Mouse (Mus musculus) telencephalon, adult 2 months (tissue): ENCODE measurements around the gene Pld2.
"Not testable (repeated sequence)": the region's sequence is repeated elsewhere in the genome, so short reads cannot be mapped to it uniquely, and the experiment has no call there.

Experiments used
- DNase-seq: peaks from one replicate; pipeline ENCODE4 v3.0.0-alpha.2; 2011; ENCODE audit warnings: low read depth, low spot score

Gene Pld2

GRCm38 (mm10) chr11:70539877-70540587 lies at the start of gene Pld2:
TSS of gene Pld2 (plus strand) at chr11:70540064.
- DNase-seq, result peak; percentile 51

DNA sequence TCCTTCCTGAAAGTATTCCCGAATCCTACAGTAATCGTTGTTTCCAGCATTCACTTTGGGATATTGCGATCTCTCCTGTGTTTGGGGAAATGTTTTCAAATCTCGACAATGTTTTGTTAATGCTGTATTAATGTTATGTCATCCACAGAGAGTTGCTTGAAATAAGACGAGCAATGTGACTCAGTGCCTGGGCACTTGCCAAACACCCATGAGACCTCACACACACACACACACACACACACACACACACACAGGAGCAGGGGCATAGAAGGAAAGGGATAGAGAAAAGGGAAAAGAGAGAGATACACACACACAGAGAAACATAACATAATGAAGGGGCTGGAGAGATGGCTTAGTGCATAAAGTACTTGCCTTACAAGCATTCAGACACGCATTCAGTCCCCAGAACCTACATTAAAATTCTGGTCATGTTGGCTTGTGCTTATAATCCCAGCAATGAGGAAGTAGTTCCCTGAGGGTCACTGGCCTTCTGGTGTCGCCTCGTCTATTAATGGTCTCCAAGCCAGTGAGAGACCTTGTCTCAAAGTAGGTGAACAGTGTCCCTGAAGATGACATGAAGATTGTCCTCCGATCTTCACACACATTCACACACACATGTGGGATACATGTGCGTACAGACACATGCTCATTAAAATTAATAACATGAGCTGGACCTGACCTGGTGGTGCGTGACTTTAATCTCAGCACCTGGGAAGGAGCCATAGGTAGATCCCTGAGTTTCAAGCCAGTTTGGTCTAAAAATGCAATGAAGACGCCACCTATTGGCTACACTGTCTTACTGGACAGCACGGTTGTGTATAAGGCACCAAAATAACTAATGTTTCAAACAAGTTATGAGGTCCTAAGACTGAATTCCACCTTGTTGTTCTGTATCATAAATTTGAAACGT lies 40.0 kb upstream of the Pld2 start:
- DNase-seq, result no peak

DNA sequence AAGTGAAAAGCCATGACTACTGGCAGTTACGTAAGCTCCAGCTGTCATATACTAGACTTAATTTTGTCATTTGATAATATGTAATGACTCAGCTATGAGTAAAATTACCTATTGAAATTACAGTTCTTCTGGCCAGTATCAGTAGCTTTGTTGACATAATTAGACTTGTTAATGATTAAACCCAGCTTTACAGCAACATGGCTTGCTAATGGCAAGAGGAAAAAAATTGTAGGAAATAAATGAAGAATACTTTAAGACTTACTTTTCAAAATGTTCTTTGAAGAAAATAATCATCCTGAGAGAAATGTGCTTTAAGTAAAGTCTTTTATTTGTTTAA lies 39.4 kb upstream of the Pld2 start:
- no peak for DNase-seq

DNA sequence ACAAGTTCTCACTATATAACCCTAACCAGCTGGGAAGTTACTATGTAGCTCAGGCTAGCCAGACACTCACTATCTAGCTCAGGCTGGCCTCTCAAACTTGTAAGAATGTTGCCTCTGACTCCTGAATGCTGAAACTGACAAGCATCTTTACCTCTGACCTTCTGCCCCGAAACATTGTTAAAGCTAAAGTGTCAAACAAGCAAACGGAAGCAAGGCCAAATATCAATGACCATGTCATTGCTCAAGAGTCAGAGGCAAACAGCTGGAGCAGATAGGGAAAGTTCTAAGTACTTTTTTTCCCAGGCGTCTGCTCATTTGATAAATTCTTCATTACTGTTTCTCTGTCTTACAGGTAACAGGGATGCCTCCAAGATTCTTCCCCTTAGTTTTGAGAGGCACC lies 37.8 kb upstream of the Pld2 start:
- DNase-seq, result no peak

GRCm38 (mm10) chr11:70504970-70505369 lies 34.9 kb upstream of the Pld2 start, which contains the start of gene Tm4sf5:
TSS of gene Tm4sf5 (plus strand) at chr11:70505244.
- DNase-seq, result no peak

- DNase-seq, result no peak
Measured at GRCm38 (mm10) chr11:70506385-70506784, 33.5 kb upstream of the Pld2 start.

DNA sequence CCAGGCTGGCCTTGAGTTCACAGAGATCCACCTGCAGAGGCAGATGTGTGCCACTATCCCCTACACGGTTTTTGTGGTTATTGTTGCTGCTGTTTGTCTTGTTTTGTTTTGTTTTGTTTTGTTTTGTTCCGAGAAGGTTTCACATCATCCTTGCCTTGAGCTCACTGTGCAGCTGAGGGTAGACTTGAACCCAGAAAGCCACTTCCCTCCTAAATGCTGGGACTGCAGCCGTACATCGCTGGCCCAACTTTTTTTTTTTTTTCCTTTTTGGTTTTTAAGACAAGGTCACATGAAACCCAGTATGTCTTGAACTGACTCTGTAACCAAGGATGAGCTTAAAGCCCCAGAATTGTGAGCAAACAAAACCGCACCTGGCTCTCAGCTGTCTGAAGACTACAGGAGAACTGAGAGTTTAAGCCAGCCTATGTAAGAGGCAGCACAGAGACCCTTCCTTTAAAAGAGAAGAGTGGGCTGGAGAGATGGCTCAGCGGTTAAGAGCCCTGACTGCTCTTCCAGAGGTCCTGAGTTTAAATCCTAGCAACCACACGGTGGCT lies 32.8 kb upstream of the Pld2 start:
- no peak for DNase-seq

GRCm38 (mm10) chr11:70509753-70510564 lies 29.9 kb upstream of the Pld2 start:
- DNase-seq, result peak; percentile 38

- no peak for DNase-seq
Measured at GRCm38 (mm10) chr11:70511242-70511641, 28.6 kb upstream of the Pld2 start.

DNA sequence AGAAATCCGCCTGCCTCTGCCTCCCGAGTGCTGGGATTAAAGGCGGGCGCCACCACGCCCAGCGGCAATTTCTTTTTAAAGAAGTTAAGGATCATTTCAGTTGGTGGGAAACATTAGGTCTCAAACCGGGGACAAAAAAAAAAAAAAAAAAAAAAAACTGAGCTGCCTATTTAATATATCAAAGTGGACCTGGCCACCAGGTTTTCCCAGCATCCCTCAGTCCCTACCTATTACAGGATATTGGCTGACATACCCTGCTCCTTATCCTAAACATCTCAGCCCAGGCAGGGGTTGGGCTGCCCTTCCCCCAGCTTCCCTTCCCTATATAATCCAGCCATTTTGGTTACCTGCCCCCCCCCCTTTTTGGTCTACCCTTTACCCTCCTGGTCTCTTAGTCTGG lies 28.0 kb upstream of the Pld2 start:
- DNase-seq, result no peak

DNA sequence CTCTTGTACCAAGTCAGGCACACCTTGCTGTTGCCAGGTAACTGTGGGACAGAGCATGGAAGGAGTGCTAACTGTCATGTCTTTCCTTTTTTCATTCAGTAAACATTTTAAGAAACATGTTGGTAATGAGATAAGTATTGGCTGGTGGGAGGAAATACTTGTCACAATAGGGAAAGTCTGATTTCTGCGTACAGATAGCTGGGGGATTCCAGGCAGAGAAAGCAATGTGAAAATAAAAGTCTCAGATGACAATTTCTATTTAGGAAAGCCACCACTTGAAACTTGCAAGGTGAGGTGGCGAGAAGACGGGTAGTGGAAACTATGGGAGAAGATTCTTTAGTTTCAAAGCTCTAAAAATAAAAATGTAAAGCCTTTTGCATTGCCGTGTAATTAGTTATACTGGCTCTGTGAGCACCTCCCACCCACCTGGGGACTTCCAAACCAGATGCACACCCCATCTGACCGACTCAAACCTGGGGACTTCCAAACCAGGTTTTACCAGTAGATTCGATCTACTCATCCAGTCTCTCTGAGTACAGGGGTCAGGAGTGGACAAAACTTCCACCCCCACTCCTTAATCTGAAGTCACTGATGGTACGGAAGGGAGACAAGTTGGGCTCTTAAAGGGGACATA lies 27.0 kb upstream of the Pld2 start:
- DNase-seq, result no peak

DNA sequence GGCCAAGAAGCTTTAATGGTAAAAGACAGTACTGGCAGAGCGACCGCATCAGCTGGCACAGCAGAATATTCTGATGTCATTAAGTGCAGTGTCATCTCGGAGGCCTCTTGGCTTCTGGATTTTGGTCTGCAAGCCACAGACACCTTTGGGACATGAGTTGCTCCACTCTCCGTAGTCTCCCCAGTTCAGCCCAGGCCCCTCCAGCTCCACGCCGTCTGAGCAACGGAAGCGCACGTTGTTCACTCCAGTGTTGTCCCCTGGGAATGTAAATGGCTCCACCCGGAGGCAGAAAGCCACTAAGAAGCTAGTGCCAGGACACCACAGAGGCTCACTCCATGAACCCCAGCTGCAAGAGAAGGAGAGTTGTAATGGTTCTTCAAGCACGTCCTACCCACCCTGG lies 26.3 kb upstream of the Pld2 start:
- DNase-seq, result no peak

DNA sequence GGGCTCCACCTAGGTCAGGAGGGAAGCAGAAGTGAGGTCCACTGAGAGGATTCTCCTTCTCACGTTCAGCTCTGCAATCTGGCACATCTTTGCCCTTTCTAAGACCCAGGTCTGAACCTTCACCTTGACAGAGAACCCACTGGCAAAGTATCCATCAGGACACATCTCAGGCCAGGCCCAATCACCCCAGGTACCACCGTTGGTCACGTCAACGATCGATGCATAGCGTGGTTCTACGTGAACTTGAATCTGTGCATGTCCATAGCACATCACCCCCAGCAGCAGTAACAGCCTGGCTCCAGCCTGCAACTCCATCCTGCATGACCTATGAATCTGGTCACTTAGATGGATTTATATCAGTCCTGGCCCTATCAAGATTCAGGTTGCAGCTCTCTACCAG lies 25.6 kb upstream of the Pld2 start, which contains the start of gene Vmo1:
TSS of gene Vmo1 (minus strand) at position 329 of the 400 bp plus-strand sequence.
- DNase-seq, result no peak

- DNase-seq, result no peak
Measured at GRCm38 (mm10) chr11:70516352-70516751, 23.5 kb upstream of the Pld2 start.

GRCm38 (mm10) chr11:70518436-70518835 lies 21.4 kb upstream of the Pld2 start:
- DNase-seq, result no peak

DNA sequence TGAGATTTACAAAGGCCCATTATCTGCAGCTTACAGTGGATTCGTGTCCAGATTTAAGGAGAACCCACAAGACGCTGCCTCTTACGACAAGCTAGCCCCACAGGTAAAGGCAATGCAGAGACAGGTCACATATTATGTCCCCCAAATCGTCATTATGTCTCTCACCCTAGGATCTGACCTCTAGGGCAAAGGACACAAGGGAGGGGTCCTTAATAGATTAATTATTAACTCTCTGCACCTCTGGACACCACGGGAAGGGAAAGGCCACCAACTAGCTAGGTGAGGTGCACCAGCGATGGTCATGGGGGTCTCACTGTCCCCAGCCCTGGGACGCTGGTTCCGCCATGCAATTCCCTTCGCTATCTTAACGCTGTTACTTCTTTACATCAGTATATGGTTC lies 20.9 kb upstream of the Pld2 start, which contains the start of gene Gltpd2:
TSS of gene Gltpd2 (plus strand) at position 274 of the 400 bp plus-strand sequence.
- no peak for DNase-seq

DNA sequence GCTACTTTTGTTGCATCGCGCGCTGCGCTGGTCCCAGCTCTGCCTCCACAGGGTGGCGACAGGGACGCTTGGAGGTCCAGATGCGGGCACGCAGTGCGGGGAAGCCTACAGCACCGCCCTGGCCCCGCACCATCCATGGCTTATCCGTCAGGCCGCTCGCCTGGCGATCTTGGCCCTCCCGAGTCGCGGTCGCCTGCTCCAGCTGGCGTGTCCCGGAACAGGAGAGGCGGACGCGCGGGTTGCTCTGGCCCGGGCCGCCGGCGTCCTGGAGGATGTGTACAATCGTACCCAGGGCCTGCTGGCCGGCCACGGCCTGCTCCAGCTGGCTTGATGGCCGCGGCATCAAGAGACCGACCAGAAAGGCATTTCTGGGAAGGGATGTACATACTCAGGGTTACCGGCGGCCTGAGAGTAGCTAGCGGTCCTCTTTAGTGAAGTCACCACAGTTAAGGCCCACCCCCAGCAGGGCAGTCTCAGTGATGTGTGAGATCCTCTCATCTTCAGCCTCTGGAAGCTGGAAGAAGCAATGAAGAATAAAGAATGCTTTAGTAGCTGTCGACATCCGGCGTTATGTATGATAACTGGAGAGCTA lies 19.6 kb upstream of the Pld2 start:
- no peak for DNase-seq

GRCm38 (mm10) chr11:70523306-70523989 lies 16.4 kb upstream of the Pld2 start:
- DNase-seq, result not testable (repeated sequence)

- DNase-seq, result no peak
Measured at GRCm38 (mm10) chr11:70524782-70525181, 15.1 kb upstream of the Pld2 start.

DNA sequence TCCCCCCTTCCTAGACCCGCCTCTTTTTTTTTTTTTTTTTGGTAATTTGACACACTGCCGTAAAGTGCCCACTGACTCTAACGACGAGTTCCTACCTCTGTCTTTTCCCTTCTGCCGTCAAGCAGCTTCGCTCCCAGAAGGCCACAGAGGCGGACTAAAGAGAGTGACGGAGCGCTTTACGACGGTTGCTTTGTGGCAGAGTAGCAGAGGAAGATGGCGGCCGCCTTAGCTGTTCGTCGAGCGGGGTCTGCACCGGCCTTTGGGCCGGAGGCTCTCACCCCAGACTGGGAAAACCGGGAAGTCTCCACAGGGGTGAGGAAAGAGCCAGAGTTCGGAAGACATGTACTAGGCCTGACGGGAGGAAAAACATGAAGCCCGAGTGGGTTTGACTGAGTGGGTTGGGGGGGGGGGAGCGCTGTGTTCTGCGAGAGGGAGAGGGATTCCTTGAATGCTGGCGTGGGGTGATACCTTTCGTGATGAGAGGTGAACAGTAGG lies 14.6 kb upstream of the Pld2 start, which contains the start of gene Psmb6:
TSS of gene Psmb6 (plus strand) at position 184 of the 495 bp plus-strand sequence.
- peak; percentile 99 for DNase-seq
